Mouse (Mus musculus) thymus, adult 2 months (tissue): ENCODE measurements around the gene Ren1. TPM values are rescaled to one million over a fixed set of nuclear protein-coding genes. Genes with fewer than 3 reads are reported as not detected.
"Not testable (repeated sequence)": the region's sequence is repeated elsewhere in the genome, so short reads cannot be mapped to it uniquely, and the experiment has no call there.

Experiments used
- DNase-seq: peaks from one replicate; pipeline ENCODE4 v3.0.0; 2021
- H3K27ac ChIP-seq: fragments of 200-500 bp; 2 replicates; pipeline ENCODE4 v1.5.1; 2012; ENCODE audit warnings: low read length, control low read depth; ENCODE audit not compliant: control insufficient read depth, insufficient read depth
- H3K27me3 ChIP-seq: fragments of 200-500 bp; 2 replicates; pipeline ENCODE4 v1.6.1; 2012; ENCODE audit warnings: mild to moderate bottlenecking, low read length, moderate library complexity, mixed read lengths; ENCODE audit not compliant: control insufficient read depth, insufficient read depth
- H3K36me3 ChIP-seq: fragments of 200-500 bp; 2 replicates; pipeline ENCODE4 v1.6.1; 2012; ENCODE audit warnings: mild to moderate bottlenecking, low read length, moderate library complexity; ENCODE audit not compliant: control insufficient read depth, insufficient read depth
- H3K4me1 ChIP-seq: fragments of 200-500 bp; replicated peaks from 2 replicates; pipeline ENCODE4 v1.6.1; 2012; ENCODE audit warnings: low read length; ENCODE audit not compliant: control insufficient read depth, insufficient read depth
- H3K4me3 ChIP-seq: fragments of 200-500 bp; 2 replicates; pipeline ENCODE4 v1.5.1; 2012; ENCODE audit warnings: mild to moderate bottlenecking, low read length, control low read depth, moderate library complexity; ENCODE audit not compliant: control insufficient read depth, insufficient read depth
- CTCF ChIP-seq: fragments of 200-500 bp; IDR thresholded peaks from 2 replicates; pipeline ENCODE4 v1.5.1; 2012; ENCODE audit warnings: mild to moderate bottlenecking, control low read depth, low read length, moderate library complexity, borderline replicate concordance; ENCODE audit not compliant: control insufficient read depth, poor library complexity, insufficient read depth; ENCODE audit errors: extremely low read depth
- POLR2A ChIP-seq: fragments of 200-500 bp; IDR thresholded peaks from 2 replicates; pipeline ENCODE4 v1.6.1; 2012; ENCODE audit warnings: mild to moderate bottlenecking, low read length, control low read depth, moderate library complexity; ENCODE audit not compliant: control insufficient read depth, poor library complexity, insufficient read depth; ENCODE audit errors: extremely low read depth
- WGBS: fragments of 180-500 bp; shearing (Covaris S2); methylation state at CpG from one replicate; pipeline ENCODE4 v1.1.7; 2018; 5-methylcytosine and 5-hydroxymethylcytosine counted together
- polyA plus RNA-seq: library from polyadenylated mRNA; depleted of rRNA; stranded (reverse); fragments of >200 nt; gene quantifications from 2 replicates; pipeline ENCODE4 v1.2.3, GENCODE M21; 2012

Gene Ren1
- polyA plus RNA-seq, 1 experiment = 0.65 TPM

DNA sequence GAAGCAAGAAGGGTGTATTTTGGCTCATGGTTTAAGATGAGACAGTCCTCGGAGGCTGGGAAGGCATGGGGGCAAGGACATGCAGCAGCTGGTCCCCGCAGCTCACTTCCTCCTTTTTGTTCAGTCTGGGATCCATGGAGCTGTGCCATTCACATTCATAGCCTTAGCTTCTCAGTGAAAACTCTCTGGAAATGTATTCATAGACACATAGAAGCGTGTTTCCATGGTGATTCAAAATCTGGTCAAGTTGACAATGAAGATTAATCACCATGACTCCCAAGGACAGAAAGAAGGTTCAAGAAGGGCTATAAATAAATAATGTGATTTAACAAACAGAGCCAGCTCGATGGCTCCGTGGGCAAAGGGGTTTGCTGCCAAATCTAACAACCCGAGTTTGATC is 16.4 kb upstream of the Ren1 start:
- Histone ChIP-seq H3K4me1 (no peaks in the 10 kb centered on the region), H3K27ac (no peak overlapping the region), H3K36me3 (no peaks in the 10 kb centered on the region), H3K27me3 (peaks cover 5% of the 10 kb centered on the region; the same call in 1 of the 2 replicates), H3K4me3 (no peak overlapping the region)
- no peak for DNase-seq
- no peak for TF ChIP-seq POLR2A
- no peak for TF ChIP-seq CTCF
- WGBS = 94% methylated on average over 6 of the region's 6 CpGs

DNA sequence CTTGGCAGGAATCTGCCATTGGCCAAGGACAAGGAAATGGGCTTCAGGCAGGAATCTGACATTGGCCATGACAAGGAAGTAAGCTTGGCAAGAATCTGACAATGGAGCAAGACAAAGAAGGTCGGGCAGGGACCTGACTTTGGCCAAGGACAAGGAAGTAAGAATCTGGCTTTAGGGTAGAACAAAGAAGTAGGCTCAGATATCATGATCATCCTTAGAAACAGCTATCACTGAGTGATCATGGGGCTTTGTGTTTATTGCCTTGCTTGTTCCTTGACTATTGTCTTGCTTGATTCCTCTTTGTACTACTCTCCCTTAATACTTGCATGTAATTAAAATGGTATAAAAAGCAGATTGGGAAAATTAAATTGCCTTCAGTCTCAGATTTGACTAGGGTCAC is 9.9 kb upstream of the Ren1 start:
- 63% methylated on average over 1 of the region's 1 CpGs for WGBS
- H3K27ac ChIP-seq = not testable (repeated sequence)

DNA sequence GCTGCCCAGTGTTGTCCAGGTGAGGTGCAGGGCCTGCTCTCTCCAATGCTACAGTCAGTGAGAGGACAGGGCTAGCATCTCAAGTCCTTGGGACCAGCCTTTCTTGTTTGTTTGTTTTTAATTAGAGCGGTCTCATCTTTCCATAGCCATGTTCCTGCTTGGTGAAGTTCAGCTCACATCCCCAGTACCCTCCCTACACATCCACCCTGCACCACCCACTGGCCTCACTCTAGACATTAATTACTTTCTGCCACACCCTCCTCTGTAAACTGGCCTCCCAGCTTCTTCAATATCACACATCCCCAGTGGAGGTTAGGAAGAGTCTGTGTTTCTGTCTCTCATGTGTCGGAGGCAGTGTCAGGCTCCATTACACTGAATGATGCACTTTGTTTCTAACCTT is 6.0 kb upstream of the Ren1 start:
- Histone ChIP-seq H3K4me1 (no peaks in the 10 kb centered on the region), H3K4me3 (no peak overlapping the region), H3K36me3 (no peaks in the 10 kb centered on the region), H3K27me3 (no peaks in the 10 kb centered on the region), H3K27ac (no peak overlapping the region)
- WGBS = 98% methylated on average over 2 of the region's 2 CpGs
- TF ChIP-seq POLR2A = no peak
- TF ChIP-seq CTCF = no peak
- DNase-seq = no peak

More for the DNA sequence above, 9.9 kb upstream of the Ren1 start:
- H3K4me3 ChIP-seq, H3K27me3 ChIP-seq, DNase-seq, H3K36me3 ChIP-seq, H3K4me1 ChIP-seq: not testable (repeated sequence)

DNA sequence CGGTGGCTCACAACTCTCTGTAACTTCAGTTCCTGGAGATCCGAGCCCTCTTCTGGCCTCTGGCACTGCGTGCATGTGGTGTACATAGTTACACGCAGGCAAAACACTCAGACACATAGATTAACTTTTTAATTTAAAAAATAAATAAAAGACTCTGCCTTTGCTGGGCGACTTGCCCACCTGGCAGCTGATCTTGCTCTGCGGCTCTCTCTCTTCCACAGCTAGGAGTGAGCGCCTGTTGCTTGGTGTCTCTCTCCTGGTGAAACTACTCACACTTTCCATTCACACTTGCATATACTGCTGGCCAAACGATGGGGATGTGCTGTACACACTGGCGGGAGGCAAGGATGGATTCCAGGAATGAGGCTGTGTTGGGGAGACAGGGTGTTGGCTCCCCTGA is 3.8 kb upstream of the Ren1 start:
- no peak overlapping the region for H3K27ac ChIP-seq
- H3K4me3 ChIP-seq = no peak overlapping the region
- no peaks in the 10 kb centered on the region for H3K4me1 ChIP-seq
- no peaks in the 10 kb centered on the region for H3K27me3 ChIP-seq
- no peaks in the 10 kb centered on the region for H3K36me3 ChIP-seq
- no peak for DNase-seq
- WGBS = 92% methylated on average over 9 of the region's 9 CpGs
- TF ChIP-seq POLR2A = no peak

GRCm38 (mm10) chr1:133347226-133347625 is 3.1 kb upstream of the Ren1 start:
- no peak overlapping the region for H3K27ac ChIP-seq
- no peaks in the 10 kb centered on the region; the same call in 1 of the 2 replicates for H3K4me1 ChIP-seq
- 91% methylated on average over 3 of the region's 3 CpGs for WGBS
- H3K36me3 ChIP-seq = no peaks in the 10 kb centered on the region
- DNase-seq = no peak
- H3K4me3 ChIP-seq = no peak overlapping the region
- H3K27me3 ChIP-seq = no peaks in the 10 kb centered on the region
- TF ChIP-seq CTCF = no peak
- TF ChIP-seq POLR2A = no peak

DNA sequence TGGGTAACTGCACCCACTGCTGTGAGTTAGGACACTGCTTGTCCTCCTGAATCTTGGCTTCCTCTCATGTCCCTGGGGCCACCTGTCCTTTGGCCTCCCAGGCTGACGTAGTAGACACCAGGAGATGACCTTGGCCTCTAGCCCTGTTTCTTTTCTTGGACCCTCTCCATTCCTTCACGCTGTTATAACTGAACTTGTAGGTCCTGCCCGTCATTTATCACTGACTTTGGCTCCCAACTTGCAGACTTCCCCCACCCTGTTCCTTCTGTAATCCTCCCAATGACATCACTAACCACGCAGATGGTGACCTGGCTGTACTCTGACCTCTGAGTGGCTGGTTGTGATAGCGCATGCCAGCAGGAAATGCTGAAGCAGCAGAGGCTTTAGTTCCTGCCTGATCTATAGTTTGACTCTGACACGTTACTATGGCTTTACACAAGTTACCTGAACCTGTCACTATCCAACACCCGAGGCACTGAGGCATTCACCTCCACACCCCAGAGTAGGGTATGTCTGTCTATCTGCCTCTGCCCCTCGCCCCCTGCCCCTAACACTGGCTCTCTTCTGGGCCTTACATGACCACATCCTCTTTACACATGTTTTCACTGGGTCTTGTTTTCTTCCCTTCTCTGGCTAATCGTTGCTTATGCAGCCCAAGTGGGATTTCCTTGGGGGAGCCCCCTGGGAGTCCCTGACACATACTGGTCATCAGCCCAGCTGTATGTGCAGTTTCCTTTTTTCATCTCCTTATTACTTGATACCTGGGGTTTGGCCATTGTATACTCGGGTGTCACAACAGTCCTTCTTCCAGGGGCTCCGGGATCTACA is 2.4 kb upstream of the Ren1 start:
- Histone ChIP-seq H3K36me3 (no peaks in the 10 kb centered on the region), H3K4me3 (no peak overlapping the region), H3K4me1 (no peaks in the 10 kb centered on the region; the same call in 1 of the 2 replicates), H3K27ac (no peak overlapping the region), H3K27me3 (no peaks in the 10 kb centered on the region)
- WGBS = 52% methylated on average over 11 of the region's 11 CpGs
- no peak for DNase-seq
- TF ChIP-seq CTCF (no peak), POLR2A (no peak)

DNA sequence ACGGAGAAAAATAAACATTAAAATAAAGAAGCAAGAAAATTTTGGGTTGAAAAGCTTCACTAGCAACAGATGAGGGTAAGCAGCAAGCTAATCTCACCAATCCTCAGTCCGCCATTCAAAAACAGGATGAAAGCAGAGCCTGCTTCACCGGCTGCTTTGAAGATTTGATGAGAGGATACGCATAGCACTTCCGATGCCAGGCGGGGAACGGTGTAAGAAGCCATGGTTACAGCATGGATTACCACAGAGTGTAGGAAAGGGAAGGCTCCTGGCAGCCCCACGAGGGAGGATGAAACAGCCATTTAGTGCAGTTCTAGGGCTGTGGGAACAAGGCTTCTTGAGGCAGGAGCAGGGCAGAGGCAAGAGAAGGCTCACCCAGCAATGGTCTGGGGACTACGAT is 1.5 kb downstream of the Ren1 start:
- no peak for TF ChIP-seq CTCF
- TF ChIP-seq POLR2A = no peak
- Histone ChIP-seq H3K4me3 (no peak overlapping the region), H3K4me1 (no peaks in the 10 kb centered on the region; the same call in 1 of the 2 replicates), H3K36me3 (no peaks in the 10 kb centered on the region), H3K27ac (no peak overlapping the region), H3K27me3 (no peaks in the 10 kb centered on the region)
- WGBS = 55% methylated on average over 9 of the region's 9 CpGs
- DNase-seq = no peak
